Mouse (Mus musculus): ENCODE measurements around the gene Tube1.

- TF ChIP-seq CEBPB (IDR thresholded peaks at IDR 0.05; ENCODE audit: insufficient read depth, poor library complexity, severe bottlenecking) (no peak), E2F4 (IDR thresholded peaks at IDR 0.05; ENCODE audit: insufficient read depth) (no peak), TCF3 (IDR thresholded peaks at IDR 0.05; ENCODE audit: insufficient read length, low read depth) (no peak), TCF12 (IDR thresholded peaks at IDR 0.05; ENCODE audit: insufficient read depth, poor library complexity, severe bottlenecking) (no peak)
These were observed 35.0 kb upstream of the Tube1 start for GRCm38 (mm10) chr10:39098746-39099145.

Measured in myocyte (in vitro differentiated cells).